Mouse (Mus musculus) lung, postnatal 0 days (tissue): ENCODE measurements around the gene Nrcam. TPM values are rescaled to one million over a fixed set of nuclear protein-coding genes. Genes with fewer than 3 reads are reported as not detected.

ENCODE experiments used
- ATAC-seq: fragments of 200-750 bp; cut with Nextera tagmentation; 2 replicates; pipeline ENCODE4 v1.8.0; 2017; ENCODE audit warnings: moderate library complexity
- DNase-seq: peaks from one replicate; pipeline ENCODE4 v3.0.0-alpha.2; 2016; ENCODE audit warnings: low spot score
- H3K27ac ChIP-seq: fragments of 300-500 bp; sonication (generic); 2 replicates; pipeline ENCODE4 v1.5.1; 2014; ENCODE audit warnings: antibody characterized with exemption, mild to moderate bottlenecking, low read length, mixed read lengths
- H3K27me3 ChIP-seq: fragments of 300-500 bp; sonication (generic); replicated peaks from 2 replicates; pipeline ENCODE4 v1.6.1; 2014; ENCODE audit warnings: low read length, mixed read lengths; ENCODE audit not compliant: insufficient read depth
- H3K36me3 ChIP-seq: fragments of 300-500 bp; sonication (generic); 2 replicates; pipeline ENCODE4 v1.6.1; 2014; ENCODE audit warnings: low read length, mixed read lengths; ENCODE audit not compliant: insufficient read depth
- H3K4me1 ChIP-seq: fragments of 300-500 bp; sonication (generic); 2 replicates; pipeline ENCODE4 v1.6.1; 2014; ENCODE audit warnings: antibody characterized with exemption, low read depth, low read length, mixed read lengths; ENCODE audit not compliant: insufficient read depth
- H3K4me2 ChIP-seq: fragments of 300-500 bp; sonication (generic); replicated peaks from 2 replicates; pipeline ENCODE4 v1.6.1; 2014; ENCODE audit warnings: low read depth, mild to moderate bottlenecking, low read length, moderate library complexity, mixed read lengths
- H3K4me3 ChIP-seq: fragments of 300-500 bp; sonication (generic); 2 replicates; pipeline ENCODE4 v1.5.1; 2014; ENCODE audit warnings: low read depth, low read length
- H3K9ac ChIP-seq: fragments of 300-500 bp; sonication (generic); replicated peaks from 2 replicates; pipeline ENCODE4 v1.6.1; 2014; ENCODE audit warnings: low read depth, mild to moderate bottlenecking
- H3K9me3 ChIP-seq: fragments of 300-500 bp; sonication (generic); 2 replicates; pipeline ENCODE4 v1.6.1; 2016; ENCODE audit warnings: low read length, mixed read lengths
- CTCF ChIP-seq: IDR thresholded peaks from 2 replicates; pipeline ENCODE4 v1.5.1; 2016; ENCODE audit warnings: antibody characterized with exemption, mild to moderate bottlenecking
- EP300 ChIP-seq: IDR thresholded peaks from 2 replicates; pipeline ENCODE4 v1.6.1; 2016; ENCODE audit warnings: antibody characterized with exemption, mild to moderate bottlenecking, control low read depth
- WGBS: fragments of 180-500 bp; shearing (Covaris S2); extraction: QIAGEN DNeasy Blood & Tissue Kit; methylation state at CpG from one replicate; pipeline ENCODE4 v1.1.7; 2014; 5-methylcytosine and 5-hydroxymethylcytosine counted together
- polyA plus RNA-seq: library from polyadenylated mRNA; unstranded; fragments of >200 nt; fragmentation: Nextera tagmentation; extraction: Ambion mirVana; gene quantifications from 2 replicates; pipeline ENCODE4 v1.2.1, GENCODE M21; 2015

Nrcam gene
- polyA plus RNA-seq, 1 experiment from 2014 or later = 10.3 TPM

- TF ChIP-seq CTCF = no peak
- TF ChIP-seq EP300 = no peak
- Histone ChIP-seq H3K9me3 (no peaks in the 10 kb centered on the region), H3K27ac (no peak overlapping the region), H3K4me2 (no peak overlapping the region), H3K27me3 (no peaks in the 10 kb centered on the region), H3K9ac (no peak overlapping the region), H3K4me1 (no peaks in the 10 kb centered on the region), H3K4me3 (no peak overlapping the region), H3K36me3 (no peaks in the 10 kb centered on the region)
- WGBS = 50% methylated on average over 4 of the region's 4 CpGs
- ATAC-seq (no peak), DNase-seq (no peak)
Observed at GRCm38 (mm10) chr12:44422154-44422866, 93.6 kb downstream of the Nrcam start.

- no peak overlapping the region for H3K4me3 ChIP-seq
- H3K4me2 ChIP-seq = no peak overlapping the region
- H3K36me3 ChIP-seq = no peaks in the 10 kb centered on the region
- no peak for TF ChIP-seq CTCF
- TF ChIP-seq EP300 = no peak
- no peaks in the 10 kb centered on the region for H3K9me3 ChIP-seq
- H3K9ac ChIP-seq = no peak overlapping the region
- no peaks in the 10 kb centered on the region for H3K27me3 ChIP-seq
- no peaks in the 10 kb centered on the region for H3K4me1 ChIP-seq
- DNase-seq = no peak
- no peak overlapping the region for H3K27ac ChIP-seq
- WGBS = 80% methylated on average over 4 of the region's 4 CpGs
- ATAC-seq = no peak
Observed at GRCm38 (mm10) chr12:44422867-44423255, 94.2 kb downstream of the Nrcam start.

GRCm38 (mm10) chr12:44424011-44424410, 95.3 kb downstream of the Nrcam start:
- no peak overlapping the region for H3K4me3 ChIP-seq
- no peak for ATAC-seq
- H3K4me2 ChIP-seq = no peak overlapping the region
- H3K9me3 ChIP-seq = no peaks in the 10 kb centered on the region
- H3K27ac ChIP-seq = no peak overlapping the region
- no peak overlapping the region for H3K9ac ChIP-seq
- H3K36me3 ChIP-seq = no peaks in the 10 kb centered on the region
- 85% methylated on average over 3 of the region's 3 CpGs for WGBS
- no peak for DNase-seq
- H3K27me3 ChIP-seq = no peaks in the 10 kb centered on the region
- no peaks in the 10 kb centered on the region for H3K4me1 ChIP-seq
- TF ChIP-seq EP300 (no peak), CTCF (no peak)

- Histone ChIP-seq H3K4me1 (no peaks in the 10 kb centered on the region), H3K27ac (no peak overlapping the region), H3K36me3 (no peaks in the 10 kb centered on the region), H3K4me3 (no peak overlapping the region), H3K4me2 (no peak overlapping the region), H3K9ac (no peak overlapping the region), H3K27me3 (no peaks in the 10 kb centered on the region), H3K9me3 (no peaks in the 10 kb centered on the region)
- TF ChIP-seq CTCF (no peak), EP300 (no peak)
- no peak for ATAC-seq
- peak; percentile 32 for DNase-seq
- WGBS = 6% methylated on average over 6 of the region's 6 CpGs
Observed at GRCm38 (mm10) chr12:44425040-44425439, 96.4 kb downstream of the Nrcam start.

- Histone ChIP-seq H3K36me3 (no peaks in the 10 kb centered on the region), H3K9ac (no peak overlapping the region), H3K4me2 (no peak overlapping the region), H3K9me3 (no peaks in the 10 kb centered on the region), H3K4me1 (no peaks in the 10 kb centered on the region), H3K27ac (no peak overlapping the region), H3K27me3 (no peaks in the 10 kb centered on the region), H3K4me3 (no peak overlapping the region)
- 66% methylated on average over 6 of the region's 6 CpGs for WGBS
- DNase-seq (no peak), ATAC-seq (no peak)
- TF ChIP-seq CTCF (no peak), EP300 (no peak)
Observed at GRCm38 (mm10) chr12:44430335-44430734, 101.7 kb downstream of the Nrcam start.

- DNase-seq = no peak
- 57% methylated on average over 7 of the region's 7 CpGs for WGBS
- Histone ChIP-seq H3K36me3 (no peaks in the 10 kb centered on the region), H3K4me3 (no peak overlapping the region), H3K9ac (no peak overlapping the region), H3K4me2 (no peak overlapping the region), H3K27ac (no peak overlapping the region), H3K9me3 (no peaks in the 10 kb centered on the region), H3K4me1 (no peaks in the 10 kb centered on the region), H3K27me3 (no peaks in the 10 kb centered on the region)
- ATAC-seq = no peak
- no peak for TF ChIP-seq CTCF
- TF ChIP-seq EP300 = no peak
Observed at GRCm38 (mm10) chr12:44430996-44431395, 102.3 kb downstream of the Nrcam start.
